Mouse (Mus musculus): Measurements from ENCODE around the gene Maml2.
A peak's percentile ranks its signal among the peaks of the same experiment; 100 is the strongest.
"Not testable (repeated sequence)": the region's sequence is repeated elsewhere in the genome, so short reads cannot be mapped to it uniquely, and the experiment has no call there.

The Maml2 gene

GRCm38 (mm10) chr9:13715891-13716290 lies 418.1 kb downstream of the Maml2 start:
- not testable (repeated sequence) for DNase-seq (ENCODE audit: inconsistent ontology term)

DNA sequence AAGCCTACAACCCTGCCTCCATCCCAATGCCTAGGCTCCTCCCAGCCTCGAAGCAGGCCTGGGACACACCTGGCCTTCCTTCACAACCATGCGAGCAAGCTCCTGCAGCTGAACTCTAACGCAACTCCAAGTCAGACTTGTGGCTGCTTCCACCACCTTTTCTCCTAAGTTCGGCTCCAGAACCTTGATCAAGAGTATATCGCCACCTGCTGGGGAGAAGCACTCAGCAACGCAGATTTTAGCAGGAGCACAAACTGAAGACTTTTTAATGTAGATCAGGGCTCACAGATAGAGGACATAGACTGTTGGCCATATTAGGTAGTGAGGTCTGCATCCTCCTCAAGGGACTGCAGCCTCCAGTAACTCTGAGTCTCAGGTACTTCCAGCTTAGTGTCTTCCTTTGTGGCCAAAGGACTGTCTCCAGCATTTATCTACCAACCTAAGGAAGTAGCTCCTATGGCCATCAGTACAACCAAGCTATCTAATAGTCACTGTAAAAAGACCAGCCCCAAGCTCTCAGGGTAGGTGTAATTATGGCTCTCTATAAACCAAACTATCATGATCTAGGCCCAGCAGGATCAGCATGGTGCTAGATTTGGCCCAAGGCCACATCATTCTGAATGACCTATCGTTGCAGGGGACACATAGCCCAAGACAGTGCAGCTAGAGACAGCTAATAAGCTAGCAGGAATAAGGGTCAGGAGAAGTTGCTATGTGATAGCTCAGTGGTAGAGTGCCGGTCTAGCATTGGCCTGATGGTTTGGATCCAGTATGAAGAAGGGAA lies 418.8 kb downstream of the Maml2 start:
- peak; percentile 69 for DNase-seq (ENCODE audit: inconsistent ontology term)

DNA sequence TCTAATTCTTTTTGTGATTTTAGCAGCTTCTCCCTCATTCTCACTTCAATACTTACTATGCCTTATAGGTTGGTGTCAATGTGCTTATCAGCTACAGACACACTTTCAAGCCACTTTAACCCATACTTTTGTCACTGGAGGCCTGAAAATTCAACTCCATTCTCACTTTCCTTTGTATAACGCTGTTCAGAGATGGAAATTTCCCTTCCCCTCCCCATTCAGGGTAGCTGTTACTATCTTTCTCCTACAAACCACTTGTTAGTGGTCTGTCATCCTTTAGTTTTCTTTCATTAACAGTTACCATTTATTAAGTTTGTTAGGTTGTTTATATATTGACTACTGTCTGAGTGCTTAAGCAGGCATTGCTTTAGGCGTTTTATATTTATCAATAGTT lies 450.6 kb downstream of the Maml2 start, which contains the start of gene Mtmr2:
TSS of gene Mtmr2 (plus strand) at position 7 of the 394 bp plus-strand sequence.
- DNase-seq (ENCODE audit: inconsistent ontology term) = no peak

DNA sequence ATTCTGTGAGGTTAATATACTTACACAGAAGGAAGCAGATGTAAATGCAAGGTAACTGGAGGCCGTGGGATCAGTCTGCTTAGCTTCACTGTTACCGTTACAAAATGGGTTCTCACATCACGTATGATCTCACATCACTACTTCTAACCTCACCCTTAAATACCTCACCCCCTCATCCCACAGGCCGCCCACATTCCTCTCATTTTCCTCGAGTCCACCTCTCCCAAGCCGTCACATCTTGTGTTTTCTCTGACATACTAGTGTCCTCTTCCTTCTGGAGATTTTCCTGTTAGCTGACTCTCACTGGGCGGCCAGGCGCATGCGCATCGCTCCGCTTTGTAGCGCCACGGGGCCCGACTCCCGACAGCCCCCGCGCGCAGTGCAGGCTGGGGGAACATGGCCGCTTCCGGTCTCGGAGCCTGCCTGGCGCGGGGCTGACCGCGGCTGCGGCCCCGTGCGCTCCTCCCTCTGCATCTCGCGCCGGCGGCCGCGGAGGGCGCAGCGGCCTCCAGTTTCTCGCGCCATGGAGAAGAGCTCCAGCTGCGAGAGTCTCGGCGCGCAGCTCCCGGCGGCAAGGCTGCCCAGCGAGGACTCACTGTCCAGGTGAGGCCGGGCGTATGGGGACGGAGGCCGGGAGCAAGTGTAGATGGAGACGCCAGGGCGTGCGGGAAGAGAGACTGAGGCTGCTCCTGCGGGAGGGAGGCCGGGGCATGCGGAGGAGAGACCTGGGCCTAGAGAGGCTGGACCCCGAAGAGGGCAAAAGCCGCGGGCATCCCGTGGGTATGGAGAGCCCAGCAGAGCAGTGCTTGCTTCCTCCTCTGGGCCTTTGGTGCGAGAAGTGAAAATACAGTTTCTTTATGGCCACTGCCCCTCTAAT lies 451.3 kb downstream of the Maml2 start:
- peak; percentile 96 for DNase-seq (ENCODE audit: inconsistent ontology term)

GRCm38 (mm10) chr9:13749675-13749998 lies 451.9 kb downstream of the Maml2 start:
- DNase-seq (ENCODE audit: inconsistent ontology term) = no peak

GRCm38 (mm10) chr9:13752543-13752942 lies 454.8 kb downstream of the Maml2 start:
- DNase-seq (ENCODE audit: inconsistent ontology term) = no peak
